Mouse (Mus musculus): ENCODE measurements around the gene Serping1.

DNA sequence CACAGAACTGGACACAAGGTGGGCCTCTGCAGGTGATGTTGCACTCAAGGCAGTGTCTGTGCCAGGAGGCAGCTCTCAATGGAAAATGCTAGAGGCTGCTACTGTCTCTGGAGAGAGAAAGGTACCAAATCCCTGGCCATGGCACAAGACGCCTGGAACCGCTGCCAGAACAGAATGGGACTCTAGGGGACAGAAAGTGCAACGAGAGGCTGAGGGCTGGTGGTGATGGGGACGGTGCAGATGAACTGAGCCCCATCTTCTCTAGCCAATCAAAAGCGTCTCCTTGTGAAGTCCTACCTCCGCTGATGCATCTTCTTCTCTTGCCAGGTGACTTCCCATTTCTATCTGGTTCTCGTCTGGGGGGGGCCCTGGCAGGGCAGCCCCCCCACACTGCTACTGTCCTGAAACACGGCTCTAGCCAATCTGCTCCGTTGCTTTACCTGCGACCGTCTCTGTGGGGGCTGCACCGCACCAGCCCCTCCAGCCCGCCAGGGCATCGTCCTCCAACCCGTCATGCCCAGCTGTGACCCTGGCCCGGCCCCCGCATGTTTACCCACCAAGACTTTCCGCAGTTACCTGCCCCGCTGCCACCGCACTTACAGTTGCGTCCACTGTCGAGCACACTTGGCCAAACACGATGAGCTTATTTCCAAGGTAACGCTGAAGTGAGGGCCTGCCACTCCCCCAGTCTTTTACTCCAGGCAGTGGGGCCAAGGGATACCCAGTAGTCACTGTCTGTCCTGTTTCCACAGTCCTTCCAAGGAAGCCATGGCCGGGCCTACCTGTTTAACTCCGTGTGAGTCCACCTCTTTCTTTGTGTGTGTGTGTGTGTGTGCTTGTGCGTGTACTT, 38.7 kb downstream of the Serping1 start:
- no peak for TF ChIP-seq CTCF (IDR thresholded peaks at IDR 0.05; ENCODE audit: borderline replicate concordance, extremely low read depth, insufficient read depth, insufficient read length)
- no peak for TF ChIP-seq POLR2A (IDR thresholded peaks at IDR 0.05; ENCODE audit: borderline replicate concordance, extremely low read depth, insufficient read depth, insufficient read length, poor library complexity, severe bottlenecking)

Data from brain, embryonic 14.5 days (tissue).